Mouse (Mus musculus) ES-E14 (cell line): ENCODE measurements around the gene Pigm. TPM values are rescaled to one million over a fixed set of nuclear protein-coding genes. Genes with fewer than 3 reads are reported as not detected.

ENCODE experiments used
- DNase-seq: peaks from one replicate; pipeline ENCODE4 v3.0.0-alpha.2; 2013; ENCODE audit warnings: low read depth, low spot score
- H3K27ac ChIP-seq: 2 replicates; pipeline ENCODE4 v1.5.1; 2012; ENCODE audit warnings: low read depth, mild to moderate bottlenecking, low read length, moderate library complexity, mixed read lengths; ENCODE audit not compliant: poor library complexity, insufficient read depth, severe bottlenecking
- H3K36me3 ChIP-seq: 2 replicates; pipeline ENCODE4 v1.6.1; 2012; ENCODE audit warnings: mild to moderate bottlenecking, low read length, moderate library complexity, mixed read lengths; ENCODE audit not compliant: control insufficient read depth, poor library complexity, insufficient read depth, severe bottlenecking
- H3K4me1 ChIP-seq, 2 experiments: fragments of 150-350 bp in 1 of 2; sonication (generic) in 1 of 2; 2 replicates each; pipeline ENCODE4 v1.6.1; 2012; ENCODE audit warnings: low read length in 2 of 2, mild to moderate bottlenecking in 1 of 2, mixed read lengths in 1 of 2; ENCODE audit not compliant: control insufficient read depth in 2 of 2, insufficient read depth in 2 of 2, poor library complexity in 1 of 2
- H3K4me3 ChIP-seq, 2 experiments: fragments of 150-350 bp in 1 of 2; sonication (generic) in 1 of 2; 2 replicates each; pipeline ENCODE4 v1.5.1; 2012; ENCODE audit warnings: low read length in 2 of 2, low read depth in 1 of 2, mild to moderate bottlenecking in 1 of 2, mixed read lengths in 1 of 2; ENCODE audit not compliant: insufficient read depth in 1 of 2, poor library complexity in 1 of 2, severe bottlenecking in 1 of 2
- H3K9ac ChIP-seq: 2 replicates; pipeline ENCODE4 v1.6.1; 2012; ENCODE audit warnings: low read depth, mild to moderate bottlenecking, low read length, mixed read lengths; ENCODE audit not compliant: poor library complexity, insufficient read depth, severe bottlenecking
- H3K9me3 ChIP-seq: fragments of 150-350 bp; sonication (generic); 2 replicates; pipeline ENCODE4 v1.6.1; 2012; ENCODE audit warnings: low read depth, mild to moderate bottlenecking, low read length; ENCODE audit not compliant: control insufficient read depth, insufficient read depth
- CHD2 ChIP-seq: IDR thresholded peaks from 2 replicates; pipeline ENCODE4 v1.6.1; 2014; ENCODE audit warnings: mild to moderate bottlenecking, low read depth, low read length, inconsistent platforms
- HCFC1 ChIP-seq: IDR thresholded peaks from 2 replicates; pipeline ENCODE4 v1.6.1; 2012; ENCODE audit warnings: low read length, inconsistent platforms, borderline replicate concordance; ENCODE audit not compliant: insufficient read depth
- MAFK ChIP-seq: IDR thresholded peaks from 2 replicates; pipeline ENCODE4 v1.6.1; 2014; ENCODE audit warnings: mild to moderate bottlenecking, low read depth, low read length, inconsistent platforms; ENCODE audit not compliant: insufficient read depth
- ZC3H11A ChIP-seq: IDR thresholded peaks from 2 replicates; pipeline ENCODE4 v1.6.1; 2012; ENCODE audit warnings: low read depth, mild to moderate bottlenecking, inconsistent platforms, low read length, borderline replicate concordance
- ZNF384 ChIP-seq: IDR thresholded peaks from 2 replicates; pipeline ENCODE4 v1.6.1; 2012; ENCODE audit warnings: low read depth, low read length, inconsistent platforms
- in situ Hi-C, 2 experiments: fragments of 600-800 bp; cut with MboI; formaldehyde crosslinking; loops; one replicate each; pipeline ENCODE4 v1.15.1; 2025; ENCODE audit warnings: low sequenced_read_pairs in 2 of 2, inconsistent platforms in 1 of 2; ENCODE audit not compliant: unreplicated experiment in 2 of 2
- total RNA-seq: library from RNA; depleted of rRNA; stranded (reverse); fragments of 300-350 nt; gene quantifications from 2 replicates; pipeline ENCODE4 v1.2.3, GENCODE M21; 2012

Gene Pigm
- total RNA-seq, 1 experiment: 25.4 TPM

DNA sequence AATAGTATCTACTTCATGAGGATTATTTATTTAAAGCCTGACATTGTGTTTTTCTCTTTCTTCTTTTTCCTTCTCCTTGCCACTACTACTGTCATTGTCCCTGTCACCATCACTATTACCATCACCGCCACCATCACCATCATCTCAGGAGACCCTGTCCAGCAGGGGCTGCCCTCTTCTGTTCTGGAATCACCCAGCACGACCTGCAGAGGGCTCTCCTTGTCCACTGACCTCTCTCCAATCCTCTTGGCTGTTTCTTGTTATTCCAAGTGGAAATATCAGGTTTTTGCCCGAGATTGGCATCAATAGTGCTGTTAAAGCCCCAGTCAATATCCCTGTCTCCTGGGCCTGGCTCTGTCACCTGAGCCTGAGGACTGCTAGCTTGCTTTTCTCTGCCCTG lies 42.8 kb upstream of the Pigm start:
- no peaks in the 10 kb centered on the region for H3K36me3 ChIP-seq
- no peak overlapping the region for H3K27ac ChIP-seq
- H3K9ac ChIP-seq: no peak overlapping the region
- H3K9me3 ChIP-seq: no peaks in the 10 kb centered on the region
- no peak overlapping the region for H3K4me3 ChIP-seq
- DNase-seq: no peak
- H3K4me1 ChIP-seq: no peaks in the 10 kb centered on the region
- in situ Hi-C loops: no loop called here
- TF ChIP-seq MAFK: no peak
- TF ChIP-seq ZC3H11A: no peak
- TF ChIP-seq HCFC1: no peak
- no peak for TF ChIP-seq CHD2
- no peak for TF ChIP-seq ZNF384

DNA sequence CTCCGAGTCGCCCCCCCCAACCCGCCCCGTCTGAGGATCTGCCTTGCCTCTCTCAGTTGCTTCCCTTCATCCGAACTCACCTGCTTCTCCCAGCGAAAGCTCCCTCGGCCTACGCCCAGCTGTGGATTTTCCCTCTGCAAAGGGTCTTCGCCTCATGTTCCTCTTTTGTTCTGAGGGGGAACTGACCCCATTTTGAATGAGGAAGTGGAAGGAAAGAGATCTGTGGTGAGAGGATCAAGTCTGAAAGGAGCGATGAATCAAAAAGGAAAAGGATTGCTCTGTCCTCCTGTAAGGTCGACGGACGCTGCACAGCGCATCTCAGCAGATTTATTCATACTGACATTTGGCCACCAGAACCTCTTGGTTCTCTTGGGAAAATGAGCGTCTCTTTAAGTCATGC lies 40.5 kb upstream of the Pigm start:
- H3K4me1 ChIP-seq: no peaks in the 10 kb centered on the region
- TF ChIP-seq MAFK (no peak), HCFC1 (no peak), CHD2 (no peak), ZC3H11A (no peak), ZNF384 (no peak)
- no peaks in the 10 kb centered on the region for H3K9me3 ChIP-seq
- no peak for DNase-seq
- H3K27ac ChIP-seq: no peak overlapping the region
- H3K4me3 ChIP-seq: no peak overlapping the region
- H3K36me3 ChIP-seq: no peaks in the 10 kb centered on the region
- in situ Hi-C loops: no loop called here
- no peak overlapping the region for H3K9ac ChIP-seq

DNA sequence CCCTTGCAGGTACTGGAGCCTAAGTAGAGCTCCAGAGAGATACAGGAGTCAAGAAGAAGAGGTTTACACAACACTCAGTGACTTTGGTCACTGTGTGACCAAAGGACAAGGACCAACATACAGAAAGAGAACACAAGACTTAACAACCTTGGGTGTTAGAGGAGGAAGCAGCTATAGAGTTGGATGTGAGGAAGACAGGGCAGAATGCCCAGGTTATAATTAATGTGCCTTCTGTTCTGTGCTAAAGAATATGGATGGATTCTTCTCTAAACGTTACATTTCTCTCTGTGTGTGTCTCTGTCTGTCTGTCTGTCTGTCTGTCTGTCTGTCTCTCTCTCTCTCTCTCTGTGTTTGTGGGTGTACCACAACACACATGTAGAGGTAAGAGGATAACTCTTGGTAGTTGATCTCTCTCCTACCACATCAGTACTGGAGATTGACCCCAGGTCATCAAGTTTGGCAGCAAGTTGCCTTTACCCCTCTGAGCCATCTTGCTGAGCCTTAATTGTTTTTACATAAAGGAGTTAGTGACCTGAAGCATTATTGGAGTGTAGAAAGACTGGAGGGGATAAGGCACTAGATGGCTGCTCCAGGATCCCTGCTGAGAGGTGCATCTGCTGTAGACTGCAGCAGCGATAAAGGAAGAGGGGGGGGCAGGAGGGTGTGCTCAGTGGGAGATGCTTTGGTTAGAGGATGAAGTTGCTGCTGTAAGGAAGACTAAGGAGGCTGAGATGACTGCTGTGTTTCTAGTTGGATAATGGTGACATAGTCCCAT lies 38.7 kb upstream of the Pigm start:
- TF ChIP-seq CHD2 (no peak), ZC3H11A (no peak), MAFK (no peak), HCFC1 (no peak), ZNF384 (no peak)
- in situ Hi-C loops: no loop called here
- no peak overlapping the region for H3K4me3 ChIP-seq
- no peaks in the 10 kb centered on the region for H3K9me3 ChIP-seq
- H3K36me3 ChIP-seq: no peaks in the 10 kb centered on the region
- DNase-seq: no peak
- H3K27ac ChIP-seq: no peak overlapping the region
- no peak overlapping the region for H3K9ac ChIP-seq
- no peaks in the 10 kb centered on the region; a peak in 1 of 4 replicates for H3K4me1 ChIP-seq

DNA sequence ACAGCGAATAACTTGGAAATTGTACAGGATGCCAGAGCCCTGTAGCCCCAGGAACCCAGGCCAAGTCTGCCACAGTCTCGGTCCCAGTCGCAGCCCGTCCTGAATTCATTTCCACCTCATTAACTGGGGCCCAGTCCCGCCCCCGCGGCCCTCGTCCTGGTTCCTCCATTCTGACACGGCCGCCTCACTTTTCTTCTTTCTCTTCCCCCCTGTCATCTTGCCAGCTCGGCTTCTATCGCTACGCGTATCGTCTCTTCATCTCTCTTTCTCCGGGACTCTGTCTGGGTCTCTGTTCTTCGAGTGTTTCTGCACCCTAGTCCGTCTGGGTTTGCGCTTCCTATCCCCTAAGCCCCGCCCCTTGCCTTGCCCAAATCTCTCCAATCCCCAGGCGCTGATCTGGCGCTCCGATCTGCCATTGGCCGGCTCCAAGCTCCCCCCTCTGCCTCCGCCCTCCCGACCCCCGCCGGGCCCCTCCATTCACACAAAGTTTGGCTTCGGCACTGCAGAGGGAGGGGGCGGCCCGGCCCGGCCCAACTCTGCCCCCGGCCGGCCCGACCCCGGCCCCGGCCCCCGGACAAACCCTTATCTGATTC lies 35.5 kb upstream of the Pigm start, which contains the start of gene Kcnj10:
Gene Kcnj10 (plus strand): TSS at position 482 of the 593 bp plus-strand sequence.
- Histone ChIP-seq H3K36me3 (no peaks in the 10 kb centered on the region), H3K4me3 (peak within 1 kb of the TSS; percentile 66 to 68), H3K9me3 (no peaks in the 10 kb centered on the region), H3K4me1 (no peaks in the 10 kb centered on the region; a peak in 1 of 4 replicates), H3K27ac (no peak within 1 kb of the TSS), H3K9ac (peak within 1 kb of the TSS; percentile 7; the same call in 1 of the 2 replicates)
- TF ChIP-seq ZC3H11A (no peak), HCFC1 (no peak), MAFK (no peak), CHD2 (no peak), ZNF384 (no peak)
- peak; percentile 84 for DNase-seq
- in situ Hi-C loops: no loop called here
